7 mouse cellular contexts compared by ENCODE assay signal in the genomic region with DNA sequence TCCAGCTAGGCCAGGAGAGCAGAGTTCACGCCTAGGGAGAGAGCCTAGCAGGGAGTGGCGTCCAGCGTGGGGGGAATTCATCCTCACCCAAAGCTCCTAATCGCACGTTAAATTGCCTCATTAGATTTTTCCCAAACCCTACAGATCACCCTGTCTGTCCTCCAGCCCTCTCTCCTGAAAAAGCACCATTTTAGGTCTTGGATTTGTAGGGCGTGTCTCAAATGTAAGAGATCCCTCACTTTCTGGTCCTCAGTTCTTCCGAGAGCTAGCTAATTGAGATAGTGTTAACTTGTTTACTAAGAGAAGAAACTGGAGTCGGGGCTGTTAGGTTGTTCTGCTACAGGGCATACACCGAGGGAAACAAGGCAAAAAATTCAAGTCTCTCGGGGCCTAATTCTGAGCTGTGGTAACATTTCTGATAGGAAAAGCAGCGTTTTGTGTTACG. TPM values are rescaled to one million over a fixed set of nuclear protein-coding genes. Genes with fewer than 3 reads are reported as not detected.
DNase-seq lines count a peak whose midpoint lies in the region; ATAC-seq and TF ChIP-seq lines count a peak whose summit lies in the region.

No protein-coding gene starts in this region.

- peak overlapping the region; percentile 75 for H3K4me3 ChIP-seq in neural tube, embryonic 11.5 days (ENCODE audit: low read depth, low read length)
- peak overlapping the region; percentile 99 for H3K4me3 ChIP-seq in erythroblast, embryonic 14.5 days (replicated peaks)
- peak overlapping the region; percentile 89 for H3K4me3 ChIP-seq in limb, embryonic 12.5 days (replicated peaks)
- peak overlapping the region; percentile 96 for H3K4me3 ChIP-seq in stomach, postnatal 0 days (ENCODE audit: low read depth, low read length)

- TF ChIP-seq EP300 in stomach, postnatal 0 days (optimal IDR thresholded peaks at IDR 0.05), result no peak

- WGBS in neural tube, embryonic 11.5 days, result 18% methylated on average over 12 of the region's 12 CpGs
- WGBS in limb, embryonic 12.5 days, result 14% methylated on average over 12 of the region's 12 CpGs
- 6% methylated on average over 12 of the region's 12 CpGs for WGBS in stomach, postnatal 0 days

- peaks cover 12% of the 10 kb centered on the region for H3K36me3 ChIP-seq in neural tube, embryonic 11.5 days (ENCODE audit: control insufficient read depth, insufficient read depth, low read length)
- H3K36me3 ChIP-seq in erythroblast, embryonic 14.5 days (ENCODE audit: control insufficient read depth), result peaks cover 25% of the 10 kb centered on the region
- H3K36me3 ChIP-seq in limb, embryonic 12.5 days, result peaks cover 38% of the 10 kb centered on the region
- peaks cover 14% of the 10 kb centered on the region for H3K36me3 ChIP-seq in stomach, postnatal 0 days (ENCODE audit: control insufficient read depth, insufficient read depth, low read length)

- DNase-seq in neural tube, embryonic 11.5 days (ENCODE audit: low spot score), result no peak
- DNase-seq in neural tube, embryonic 10.5 days (ENCODE audit: extremely low spot score, low spot score), result no peak
- no peak for DNase-seq in stomach, postnatal 0 days (ENCODE audit: low spot score)
- DNase-seq in right cerebral cortex, postnatal 10 days (ENCODE audit: low spot score in 2 of 2), result no peak
- no peak for DNase-seq in gastrocnemius, postnatal 10 days

- peak overlapping the region; percentile 83 for H3K27ac ChIP-seq in neural tube, embryonic 11.5 days (ENCODE audit: low read depth, low read length)
- peak overlapping the region; percentile 97 for H3K27ac ChIP-seq in limb, embryonic 12.5 days
- peak overlapping the region; percentile 93 for H3K27ac ChIP-seq in stomach, postnatal 0 days (replicated peaks)

- H3K9ac ChIP-seq in neural tube, embryonic 11.5 days (ENCODE audit: low read length), result peak overlapping the region; percentile 96
- peak overlapping the region; percentile 96 for H3K9ac ChIP-seq in limb, embryonic 12.5 days (replicated peaks)
- H3K9ac ChIP-seq in stomach, postnatal 0 days (ENCODE audit: low read length), result peak overlapping the region; percentile 95

- TF ChIP-seq CTCF in stomach, postnatal 0 days (IDR thresholded peaks at IDR 0.05; ENCODE audit: low read depth), result no peak

- H3K4me1 ChIP-seq in neural tube, embryonic 11.5 days (ENCODE audit: control insufficient read depth, insufficient read depth, low read length), result no peaks in the 10 kb centered on the region; the same call in 1 of the 2 replicates
- H3K4me1 ChIP-seq in erythroblast, embryonic 14.5 days (ENCODE audit: control insufficient read depth), result peaks cover 46% of the 10 kb centered on the region
- peaks cover 9% of the 10 kb centered on the region; the same call in 1 of the 2 replicates for H3K4me1 ChIP-seq in limb, embryonic 12.5 days (replicated peaks)
- no peaks in the 10 kb centered on the region for H3K4me1 ChIP-seq in stomach, postnatal 0 days (replicated peaks; ENCODE audit: control insufficient read depth, insufficient read depth)

- H3K4me2 ChIP-seq in neural tube, embryonic 11.5 days (ENCODE audit: low read depth), result peak overlapping the region; percentile 77
- H3K4me2 ChIP-seq in limb, embryonic 12.5 days, result peak overlapping the region; percentile 56
- peak overlapping the region; percentile 81 for H3K4me2 ChIP-seq in stomach, postnatal 0 days (replicated peaks; ENCODE audit: low read depth)

- no peaks in the 10 kb centered on the region for H3K27me3 ChIP-seq in neural tube, embryonic 11.5 days (ENCODE audit: control insufficient read depth, insufficient read depth, low read length)
- 0 out of 2 replicates have a peak, but pooled peaks cover 3% of the 10 kb centered on the region for H3K27me3 ChIP-seq in erythroblast, embryonic 14.5 days (ENCODE audit: control insufficient read depth)
- no peaks in the 10 kb centered on the region for H3K27me3 ChIP-seq in limb, embryonic 12.5 days
- H3K27me3 ChIP-seq in stomach, postnatal 0 days (ENCODE audit: control insufficient read depth, insufficient read depth, low read length), result no peaks in the 10 kb centered on the region

- no peak for ATAC-seq in neural tube, embryonic 11.5 days (ENCODE audit: insufficient read depth, low FRiP score, low TSS enrichment)
- no peak for ATAC-seq in limb, embryonic 12.5 days (ENCODE audit: insufficient number of reproducible peaks, insufficient read depth, low FRiP score, low TSS enrichment, low read depth)
- no peak for ATAC-seq in stomach, postnatal 0 days (ENCODE audit: low FRiP score, low TSS enrichment)

- no peaks in the 10 kb centered on the region for H3K9me3 ChIP-seq in neural tube, embryonic 11.5 days (ENCODE audit: control insufficient read depth, low read length)
- H3K9me3 ChIP-seq in erythroblast, embryonic 14.5 days (ENCODE audit: control insufficient read depth, low read length), result no peaks in the 10 kb centered on the region
- H3K9me3 ChIP-seq in limb, embryonic 12.5 days, result no peaks in the 10 kb centered on the region
- H3K9me3 ChIP-seq in stomach, postnatal 0 days (ENCODE audit: control insufficient read depth, low read length), result no peaks in the 10 kb centered on the region

RNA-seq across cellular contexts. Expression of gene Zfp637, which starts 0.6 kb away (rescaled TPM):
- polyA plus RNA-seq in neural tube, embryonic 11.5 days (2014; fragmentation: Nextera tagmentation; extraction: Ambion mirVana), result 132 and 134 TPM in 2 replicates
- 0.95 and 1.4 TPM in 2 replicates for polyA plus RNA-seq in erythroblast, embryonic 14.5 days (2012)
- polyA plus RNA-seq in limb, embryonic 12.5 days (2016; fragmentation: Nextera tagmentation; extraction: Ambion mirVana), result 169 and 187 TPM in 2 replicates
- 59.2 and 60.3 TPM in 2 replicates for polyA plus RNA-seq in stomach, postnatal 0 days (2015; fragmentation: Nextera tagmentation; extraction: Ambion mirVana)
- 10 to 100 TPM; 31.8 to 32.9 TPM for total RNA-seq in gastrocnemius, postnatal 10 days (2021)

RNA-seq across cellular contexts. Expression of gene Zfp239, which starts 20.4 kb away (rescaled TPM):
- polyA plus RNA-seq in neural tube, embryonic 11.5 days (2014; fragmentation: Nextera tagmentation; extraction: Ambion mirVana), result 9.6 and 10.8 TPM in 2 replicates
- polyA plus RNA-seq in erythroblast, embryonic 14.5 days (2012), result 0.03 and 0.04 TPM in 2 replicates
- 15.8 and 16.1 TPM in 2 replicates for polyA plus RNA-seq in limb, embryonic 12.5 days (2016; fragmentation: Nextera tagmentation; extraction: Ambion mirVana)
- polyA plus RNA-seq in stomach, postnatal 0 days (2015; fragmentation: Nextera tagmentation; extraction: Ambion mirVana), result 1.7 and 2.0 TPM in 2 replicates
- under 1 TPM; 0.23 to 0.95 TPM for total RNA-seq in gastrocnemius, postnatal 10 days (2021)

RNA-seq across cellular contexts. Expression of gene Hnrnpf, which starts 58.6 kb away (rescaled TPM):
- polyA plus RNA-seq in neural tube, embryonic 11.5 days (2014; fragmentation: Nextera tagmentation; extraction: Ambion mirVana), result 688 and 701 TPM in 2 replicates
- polyA plus RNA-seq in erythroblast, embryonic 14.5 days (2012), result 13.1 and 14.1 TPM in 2 replicates
- polyA plus RNA-seq in limb, embryonic 12.5 days (2016; fragmentation: Nextera tagmentation; extraction: Ambion mirVana), result 726 and 742 TPM in 2 replicates
- 388 and 401 TPM in 2 replicates for polyA plus RNA-seq in stomach, postnatal 0 days (2015; fragmentation: Nextera tagmentation; extraction: Ambion mirVana)
- total RNA-seq in gastrocnemius, postnatal 10 days (2021), result 100 to 1,000 TPM; 199 to 227 TPM

Comparison
In these comparisons a context has a peak if more than half of its experiments do, and no peak if none do; other contexts are left out.
1. RNA of gene Zfp637, which starts 0.6 kb away (polyA plus RNA-seq): 169 to 187 TPM in limb, embryonic 12.5 days, 132 to 134 TPM in neural tube, embryonic 11.5 days and 59.2 to 60.3 TPM in stomach, postnatal 0 days; 0.95 to 1.4 TPM in erythroblast, embryonic 14.5 days; every median in the first group is over 10 times any median in the second.
2. RNA of gene Hnrnpf, which starts 58.6 kb away (polyA plus RNA-seq): 726 to 742 TPM in limb, embryonic 12.5 days, 688 to 701 TPM in neural tube, embryonic 11.5 days and 388 to 401 TPM in stomach, postnatal 0 days; 13.1 to 14.1 TPM in erythroblast, embryonic 14.5 days; every median in the first group is over 10 times any median in the second.
3. Peak in every context shown above with its lines, with median percentiles within 50 percentile points of each other: H3K27ac ChIP-seq, H3K4me2 ChIP-seq, H3K4me3 ChIP-seq and H3K9ac ChIP-seq.